Mouse (Mus musculus): ENCODE data around the gene Slc2a4. TPM values are rescaled to one million over a fixed set of nuclear protein-coding genes. Genes with fewer than 3 reads are reported as not detected.
A peak's percentile ranks its signal among the peaks of the same experiment; 100 is the strongest.

The Slc2a4 gene
- polyA plus RNA-seq, 1 experiment, result not detected

- TF ChIP-seq CTCF (IDR thresholded peaks at IDR 0.05; ENCODE audit: low read depth, low read length) (no peak), POLR2A (IDR thresholded peaks at IDR 0.05; ENCODE audit: borderline replicate concordance, low read depth, low read length) (no peak)
- peaks cover 3% of the 10 kb centered on the region; the same call in 1 of the 2 replicates for H3K4me1 ChIP-seq (ENCODE audit: control insufficient read depth, insufficient read depth, low read length)
These were observed 38.8 kb downstream of the Slc2a4 start for GRCm38 (mm10) chr11:69909174-69909573.

GRCm38 (mm10) chr11:69908645-69909044 lies 39.3 kb downstream of the Slc2a4 start:
- no peak overlapping the region for H3K4me3 ChIP-seq (ENCODE audit: insufficient read depth, low read length)
- TF ChIP-seq POLR2A (IDR thresholded peaks at IDR 0.05; ENCODE audit: borderline replicate concordance, low read depth, low read length), result no peak
- TF ChIP-seq CTCF (IDR thresholded peaks at IDR 0.05; ENCODE audit: low read depth, low read length), result no peak
- peaks cover 3% of the 10 kb centered on the region; the same call in 1 of the 2 replicates for H3K4me1 ChIP-seq (ENCODE audit: control insufficient read depth, insufficient read depth, low read length)
- H3K27ac ChIP-seq (ENCODE audit: insufficient read depth, low read depth, low read length), result no peak overlapping the region

More at GRCm38 (mm10) chr11:69909174-69909573, 38.8 kb downstream of the Slc2a4 start:
- H3K4me3 ChIP-seq (ENCODE audit: insufficient read depth, low read length), result no peak overlapping the region
- no peak overlapping the region for H3K27ac ChIP-seq (ENCODE audit: insufficient read depth, low read depth, low read length)

- TF ChIP-seq POLR2A (IDR thresholded peaks at IDR 0.05; ENCODE audit: borderline replicate concordance, low read depth, low read length) (no peak), CTCF (IDR thresholded peaks at IDR 0.05; ENCODE audit: low read depth, low read length) (no peak)
- peaks cover 4% of the 10 kb centered on the region; the same call in 1 of the 2 replicates for H3K4me1 ChIP-seq (ENCODE audit: control insufficient read depth, insufficient read depth, low read length)
- H3K4me3 ChIP-seq (ENCODE audit: insufficient read depth, low read length), result no peak overlapping the region
- H3K27ac ChIP-seq (ENCODE audit: insufficient read depth, low read depth, low read length), result no peak overlapping the region
These were observed 43.7 kb downstream of the Slc2a4 start for GRCm38 (mm10) chr11:69904311-69904710.

- Histone ChIP-seq H3K4me1 (ENCODE audit: control insufficient read depth, insufficient read depth, low read length) (peaks cover 4% of the 10 kb centered on the region; the same call in 1 of the 2 replicates), H3K27ac (ENCODE audit: insufficient read depth, low read depth, low read length) (no peak overlapping the region), H3K4me3 (ENCODE audit: insufficient read depth, low read length) (peak overlapping the region; percentile 72)
- TF ChIP-seq CTCF (IDR thresholded peaks at IDR 0.05; ENCODE audit: low read depth, low read length) (no peak), POLR2A (IDR thresholded peaks at IDR 0.05; ENCODE audit: borderline replicate concordance, low read depth, low read length) (no peak)
These were observed 45.0 kb downstream of the Slc2a4 start for GRCm38 (mm10) chr11:69902972-69903371.

- H3K27ac ChIP-seq (ENCODE audit: insufficient read depth, low read depth, low read length), result no peak overlapping the region
- TF ChIP-seq CTCF (IDR thresholded peaks at IDR 0.05; ENCODE audit: low read depth, low read length), result no peak
- TF ChIP-seq POLR2A (IDR thresholded peaks at IDR 0.05; ENCODE audit: borderline replicate concordance, low read depth, low read length), result no peak
These were observed 46.0 kb downstream of the Slc2a4 start for GRCm38 (mm10) chr11:69901993-69902392.

GRCm38 (mm10) chr11:69901406-69901846 lies 46.6 kb downstream of the Slc2a4 start:
- TF ChIP-seq POLR2A (IDR thresholded peaks at IDR 0.05; ENCODE audit: borderline replicate concordance, low read depth, low read length), result no peak
- no peak for TF ChIP-seq CTCF (IDR thresholded peaks at IDR 0.05; ENCODE audit: low read depth, low read length)
- peak overlapping the region; percentile 72 for H3K4me3 ChIP-seq (ENCODE audit: insufficient read depth, low read length)
- peak overlapping the region; percentile 73 for H3K27ac ChIP-seq (ENCODE audit: insufficient read depth, low read depth, low read length)
- H3K4me1 ChIP-seq (ENCODE audit: control insufficient read depth, insufficient read depth, low read length), result peaks cover 4% of the 10 kb centered on the region; the same call in 1 of the 2 replicates

More at GRCm38 (mm10) chr11:69901993-69902392, 46.0 kb downstream of the Slc2a4 start:
- H3K4me3 ChIP-seq (ENCODE audit: insufficient read depth, low read length), result peak overlapping the region; percentile 72
- H3K4me1 ChIP-seq (ENCODE audit: control insufficient read depth, insufficient read depth, low read length), result peaks cover 4% of the 10 kb centered on the region; the same call in 1 of the 2 replicates

- H3K4me1 ChIP-seq (ENCODE audit: control insufficient read depth, insufficient read depth, low read length), result peaks cover 4% of the 10 kb centered on the region; the same call in 1 of the 2 replicates
- H3K27ac ChIP-seq (ENCODE audit: insufficient read depth, low read depth, low read length), result peak within 1 kb of the TSS; percentile 73
- TF ChIP-seq CTCF (IDR thresholded peaks at IDR 0.05; ENCODE audit: low read depth, low read length) (no peak), POLR2A (IDR thresholded peaks at IDR 0.05; ENCODE audit: borderline replicate concordance, low read depth, low read length) (no peak)
- H3K4me3 ChIP-seq (ENCODE audit: insufficient read depth, low read length), result peak within 1 kb of the TSS; percentile 72
These were observed 47.2 kb downstream of the Slc2a4 start, which contains the start of the genes 2810408A11Rik and Neurl4 for GRCm38 (mm10) chr11:69900471-69901405. Gene 2810408A11Rik, minus strand, starts transcription at chr11:69900987. Gene Neurl4, plus strand, starts transcription at chr11:69901072.

GRCm38 (mm10) chr11:69899870-69900269 lies 48.1 kb downstream of the Slc2a4 start:
- Histone ChIP-seq H3K4me3 (ENCODE audit: insufficient read depth, low read length) (no peak overlapping the region), H3K4me1 (ENCODE audit: control insufficient read depth, insufficient read depth, low read length) (peaks cover 4% of the 10 kb centered on the region; the same call in 1 of the 2 replicates), H3K27ac (ENCODE audit: insufficient read depth, low read depth, low read length) (no peak overlapping the region)
- TF ChIP-seq POLR2A (IDR thresholded peaks at IDR 0.05; ENCODE audit: borderline replicate concordance, low read depth, low read length), result no peak
- no peak for TF ChIP-seq CTCF (IDR thresholded peaks at IDR 0.05; ENCODE audit: low read depth, low read length)

GRCm38 (mm10) chr11:69895291-69895690 lies 52.7 kb downstream of the Slc2a4 start, which contains the start of gene Acap1:
Gene Acap1, minus strand, starts transcription at chr11:69895539.
- H3K4me3 ChIP-seq (ENCODE audit: insufficient read depth, low read length), result no peak within 1 kb of the TSS
- H3K4me1 ChIP-seq (ENCODE audit: control insufficient read depth, insufficient read depth, low read length), result peaks cover 9% of the 10 kb centered on the region
- H3K27ac ChIP-seq (ENCODE audit: insufficient read depth, low read depth, low read length), result no peak within 1 kb of the TSS
- TF ChIP-seq POLR2A (IDR thresholded peaks at IDR 0.05; ENCODE audit: borderline replicate concordance, low read depth, low read length) (no peak), CTCF (IDR thresholded peaks at IDR 0.05; ENCODE audit: low read depth, low read length) (no peak)
